Mouse (Mus musculus) T-cell, adult 2 months (primary cell): ENCODE data around the gene Ldb1.

ENCODE experiments used
- DNase-seq: peaks from one replicate; pipeline ENCODE4 v3.0.0; 2022; ENCODE audit warnings: low spot score

The Ldb1 gene

DNA sequence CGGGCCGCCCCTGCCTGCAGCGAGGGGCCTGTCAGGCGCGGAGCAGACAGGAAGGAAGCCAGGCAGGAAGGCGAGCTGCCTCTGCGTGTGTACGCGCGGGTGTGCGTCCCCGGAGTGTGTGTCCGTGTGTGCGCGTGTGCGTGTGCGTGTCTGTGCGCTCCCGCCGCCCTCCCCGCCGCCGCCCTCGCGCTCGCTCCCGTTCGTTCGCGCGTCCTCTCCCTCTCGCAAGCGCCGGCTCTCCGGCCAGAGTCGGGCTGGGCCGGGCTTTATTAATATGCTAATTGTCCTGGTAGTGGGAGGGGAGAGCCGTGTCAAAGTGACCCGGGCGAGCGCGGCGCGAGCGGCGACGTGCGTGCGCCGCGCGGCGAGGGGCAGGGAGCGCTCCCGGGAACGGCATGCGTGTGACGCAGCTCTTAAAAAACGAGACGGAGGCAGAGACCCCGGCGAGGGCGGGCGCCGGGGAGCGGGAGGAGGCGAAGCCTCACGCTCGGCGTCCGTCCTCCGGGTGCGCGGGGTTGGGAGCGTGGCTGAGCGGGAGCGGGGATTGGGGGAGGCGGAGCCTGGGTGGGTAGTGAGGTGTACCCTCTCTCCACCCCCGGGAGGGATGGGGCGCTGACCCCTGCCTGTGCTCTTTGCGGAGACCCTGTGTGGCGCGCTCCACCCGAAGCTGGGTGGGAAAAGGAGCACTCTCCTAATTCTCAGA, at the start of gene Ldb1:
Gene Ldb1 (minus strand): TSS at position 222 of the 703 bp plus-strand sequence.
- peak; percentile 84 for DNase-seq

DNA sequence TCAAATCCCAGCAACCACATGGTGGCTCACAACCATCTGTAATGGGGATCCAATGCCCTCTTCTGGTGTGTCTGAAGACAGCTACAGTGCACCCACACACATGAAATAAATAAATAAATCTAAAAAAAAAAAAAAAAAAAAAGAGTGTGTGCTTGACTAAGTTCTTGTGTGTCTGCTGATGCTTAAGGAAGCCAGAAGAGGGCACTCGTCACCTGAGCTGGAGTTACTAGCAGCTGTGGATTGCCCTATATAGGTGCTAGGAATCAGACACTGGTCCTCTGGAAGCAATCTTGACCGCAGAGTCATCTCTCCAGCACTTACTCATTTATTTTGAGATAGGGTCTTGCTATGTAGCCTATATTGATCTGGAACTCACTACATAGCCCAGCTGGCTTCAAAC, 49.1 kb upstream of the Ldb1 start:
- DNase-seq, result no peak

DNA sequence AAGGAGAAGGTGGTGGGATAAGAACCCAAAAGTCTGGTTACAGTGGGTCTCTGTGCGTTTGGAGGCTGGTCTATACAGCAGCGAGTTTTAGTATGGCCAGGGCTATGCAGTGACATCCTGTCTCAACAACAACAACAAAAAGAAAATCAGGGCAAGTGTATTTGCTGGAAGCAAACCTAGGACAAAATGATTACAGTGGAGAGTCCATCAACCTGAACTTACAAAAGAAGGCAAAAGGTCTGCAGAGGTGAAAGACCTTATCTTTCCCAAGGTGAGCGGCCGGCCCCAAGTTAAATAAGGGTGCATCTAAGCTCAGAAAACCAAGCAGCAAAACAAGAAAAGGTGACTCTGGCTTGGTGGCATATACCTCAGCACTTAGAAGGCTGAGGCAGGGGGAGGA, 46.6 kb upstream of the Ldb1 start:
- no peak for DNase-seq

DNA sequence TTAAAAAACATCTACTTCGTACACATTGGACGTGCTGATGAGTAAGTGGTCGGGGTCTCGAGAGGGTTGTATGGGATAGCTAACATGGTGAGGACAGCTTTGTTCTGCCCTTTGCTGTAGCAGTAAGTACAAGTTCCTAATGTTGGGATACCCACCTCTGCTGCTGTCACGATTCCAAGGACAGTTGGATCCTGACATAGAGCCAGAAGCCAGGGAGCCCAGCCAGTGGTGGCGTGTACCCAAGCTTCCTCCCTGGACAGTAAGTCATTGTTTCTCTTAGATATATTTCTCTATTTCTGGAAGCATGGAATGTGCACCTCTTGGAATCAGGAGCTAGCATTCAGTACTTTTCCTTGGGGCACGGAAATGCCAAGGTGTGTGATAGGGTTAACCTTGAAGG, 42.9 kb upstream of the Ldb1 start:
- DNase-seq, result no peak

DNA sequence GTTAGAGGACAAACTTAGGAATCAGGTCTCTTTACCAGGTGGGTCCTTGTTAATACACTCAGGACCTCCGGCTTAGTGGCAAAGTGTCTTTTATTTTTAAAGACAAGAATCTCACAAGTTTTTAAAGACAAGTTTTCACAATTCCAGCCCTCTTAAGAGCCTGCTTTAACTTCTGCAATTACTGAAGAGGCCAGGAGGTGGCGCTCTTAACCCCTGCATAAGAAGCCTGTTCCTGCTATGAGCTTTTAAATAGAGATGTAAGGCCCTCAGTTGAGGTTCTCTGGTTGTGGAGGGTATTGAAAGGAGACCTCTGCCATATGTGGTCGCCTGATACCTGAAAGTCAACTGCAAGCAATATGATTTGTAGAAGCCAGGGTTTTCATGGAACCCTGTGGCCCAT, 41.3 kb upstream of the Ldb1 start:
- DNase-seq, result peak; percentile 54

DNA sequence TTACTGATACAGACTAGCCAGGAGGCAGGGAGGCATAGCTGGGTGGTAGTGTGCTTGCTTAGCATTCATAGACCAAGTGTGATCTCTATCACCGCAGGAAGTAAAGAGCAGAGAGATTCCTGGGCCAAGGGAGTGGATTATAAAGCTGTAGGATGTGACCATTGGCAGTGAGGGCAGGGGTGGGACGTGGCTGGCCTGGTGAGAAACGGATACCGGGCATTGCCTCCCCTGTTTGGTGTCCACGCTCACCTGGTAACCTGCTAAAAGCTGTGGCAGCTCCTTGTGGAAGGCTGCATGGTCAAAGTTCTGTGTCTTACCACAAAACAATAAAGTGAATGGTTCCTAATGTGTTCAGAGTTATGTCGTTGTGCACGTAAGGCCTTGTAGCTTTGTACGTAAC, 40.2 kb upstream of the Ldb1 start:
- no peak for DNase-seq

DNA sequence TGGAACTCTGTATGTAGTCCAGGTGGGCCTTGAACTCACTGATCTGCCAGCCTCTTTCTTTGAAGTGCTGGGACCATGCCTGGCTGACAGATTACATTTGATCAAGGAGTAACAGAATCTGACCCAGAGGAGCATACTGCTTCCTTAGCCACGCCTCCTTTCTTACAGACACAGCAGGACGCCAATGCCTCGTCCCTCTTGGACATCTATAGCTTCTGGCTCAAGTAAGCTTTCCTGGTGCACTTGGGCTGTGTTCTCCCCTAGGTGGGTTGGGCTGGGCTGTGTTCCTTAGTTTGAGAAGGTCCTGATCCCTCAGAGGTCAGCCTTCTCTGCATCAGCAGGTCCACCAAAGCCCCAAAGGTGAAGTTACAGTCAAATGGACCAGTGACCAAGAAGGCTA, 33.5 kb upstream of the Ldb1 start:
- no peak for DNase-seq

DNA sequence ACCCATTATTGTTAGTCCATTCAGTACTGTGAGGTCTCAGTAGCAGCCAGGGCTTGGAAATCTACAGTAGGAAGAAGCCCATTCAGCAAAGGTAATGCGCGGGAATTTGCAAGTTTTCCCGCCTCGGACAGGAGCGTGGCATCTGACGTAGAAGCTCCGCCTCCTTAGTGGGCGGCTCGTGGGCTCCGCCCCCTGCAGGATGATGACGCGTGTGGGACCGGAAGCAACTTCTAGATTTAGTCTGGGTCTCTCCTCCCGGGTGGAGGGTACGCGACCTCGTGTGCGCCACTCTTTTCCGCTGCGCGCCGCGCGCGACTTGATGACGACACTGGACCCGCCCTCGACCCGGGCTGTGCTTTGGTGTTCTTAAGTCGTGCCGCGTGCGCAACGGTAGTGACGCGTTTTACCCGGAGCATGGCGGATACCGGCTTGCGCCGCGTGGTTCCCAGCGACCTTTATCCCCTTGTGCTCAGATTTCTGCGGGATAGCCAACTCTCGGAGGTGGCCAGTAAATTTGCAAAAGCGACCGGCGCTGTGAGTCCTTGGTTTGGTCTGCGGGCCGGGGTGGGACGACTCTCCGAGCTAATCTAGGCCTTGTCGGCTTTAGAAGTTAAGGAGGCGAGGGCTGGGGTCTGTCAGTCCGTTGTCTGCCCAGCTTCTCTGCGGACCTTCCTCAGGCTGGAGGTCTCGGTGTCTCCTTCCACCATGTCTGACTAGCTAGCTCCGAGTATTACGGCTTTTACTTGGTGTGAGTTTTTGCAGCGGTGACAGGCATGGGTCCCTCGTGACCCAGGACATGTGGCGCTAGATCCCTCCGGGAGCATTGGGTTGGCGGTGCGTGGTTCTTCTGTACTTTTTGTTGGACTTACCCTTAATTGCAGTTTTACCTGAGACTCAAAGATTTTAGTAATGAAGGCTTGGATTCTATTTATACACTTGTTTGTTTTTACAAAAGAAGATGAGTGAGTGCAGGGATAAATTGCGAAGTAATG, 30.9 kb upstream of the Ldb1 start, which contains the start of gene Nolc1:
Gene Nolc1 (plus strand): TSS at position 248 of the 992 bp plus-strand sequence.
- peak; percentile 100 for DNase-seq

DNA sequence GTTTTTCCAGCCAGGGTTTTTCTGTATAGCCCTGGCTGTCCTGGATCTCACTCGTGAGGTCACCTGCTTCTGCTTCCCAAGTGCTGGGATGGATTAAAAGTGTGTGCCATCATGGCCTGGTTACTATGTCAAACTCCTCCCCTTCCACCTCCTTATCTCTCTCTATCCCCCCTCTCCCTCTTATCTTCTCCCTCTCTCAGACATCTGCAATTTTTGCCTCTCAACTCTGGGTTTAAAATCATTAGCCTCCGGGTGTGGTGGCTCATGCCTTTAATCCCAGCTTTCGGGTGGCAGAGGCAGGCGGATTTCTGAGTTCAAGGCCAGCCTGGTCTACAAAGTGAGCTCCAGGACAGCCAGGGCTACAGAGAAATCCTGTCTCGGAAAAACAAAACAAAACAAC, 29.3 kb upstream of the Ldb1 start:
- no peak for DNase-seq

DNA sequence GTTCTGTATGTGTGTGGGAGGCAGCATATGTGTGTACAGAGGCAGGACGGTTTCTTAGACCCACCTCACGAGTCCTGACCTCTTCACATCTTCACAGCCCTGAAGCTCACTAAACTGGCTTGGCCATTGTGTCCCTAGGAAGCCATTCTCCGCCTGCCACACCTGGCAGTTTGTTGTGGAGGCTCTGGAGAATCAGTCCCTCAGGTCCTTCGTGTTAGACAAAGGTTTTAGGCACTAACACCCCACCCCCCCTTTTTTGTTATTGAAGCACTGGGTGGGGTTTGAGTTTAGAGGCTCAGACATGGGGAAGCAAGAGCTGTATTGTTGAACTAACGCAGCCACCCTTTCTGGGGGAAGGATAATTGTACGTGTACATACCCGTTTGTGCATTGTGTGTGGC, 28.3 kb upstream of the Ldb1 start:
- no peak for DNase-seq

DNA sequence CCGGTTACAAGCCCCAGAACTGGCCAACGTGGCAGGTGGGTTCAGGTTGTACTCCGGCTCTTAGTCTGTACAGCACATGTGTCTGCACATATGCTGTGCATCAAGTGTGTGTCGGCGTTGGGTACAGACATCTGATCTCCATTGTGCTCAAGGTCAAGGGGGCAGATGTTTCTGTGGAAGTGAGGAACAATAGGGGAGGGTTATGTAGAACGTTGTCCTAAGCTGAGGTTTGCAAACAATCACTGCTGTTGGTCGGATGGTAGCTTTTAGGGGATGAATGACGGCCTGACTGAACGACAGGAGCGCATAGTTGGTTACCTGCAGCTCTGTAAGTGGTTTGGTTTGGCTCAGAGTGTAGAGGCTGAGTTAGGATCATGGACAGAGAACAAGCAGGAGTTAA, 23.0 kb upstream of the Ldb1 start:
- DNase-seq, result no peak

DNA sequence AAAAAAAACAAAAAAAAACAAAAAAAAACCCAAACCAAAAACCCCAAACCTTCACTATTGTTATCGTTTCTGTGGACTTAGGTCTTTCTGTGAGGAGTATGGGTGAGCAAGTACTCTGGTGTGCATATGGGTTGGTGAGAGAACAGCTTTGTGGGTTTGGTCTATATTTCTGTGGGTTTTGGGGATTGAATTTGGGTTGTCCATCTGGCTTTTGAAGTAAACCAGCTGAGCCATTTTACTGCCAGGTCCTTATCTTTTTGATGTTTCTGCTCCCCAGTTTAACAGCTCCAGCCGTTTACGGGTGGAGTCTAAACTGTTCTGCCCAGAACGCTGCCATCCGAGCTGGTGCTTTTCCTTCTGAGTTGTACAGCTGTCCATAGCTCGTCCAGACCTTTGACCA, 15.8 kb upstream of the Ldb1 start:
- no peak for DNase-seq

DNA sequence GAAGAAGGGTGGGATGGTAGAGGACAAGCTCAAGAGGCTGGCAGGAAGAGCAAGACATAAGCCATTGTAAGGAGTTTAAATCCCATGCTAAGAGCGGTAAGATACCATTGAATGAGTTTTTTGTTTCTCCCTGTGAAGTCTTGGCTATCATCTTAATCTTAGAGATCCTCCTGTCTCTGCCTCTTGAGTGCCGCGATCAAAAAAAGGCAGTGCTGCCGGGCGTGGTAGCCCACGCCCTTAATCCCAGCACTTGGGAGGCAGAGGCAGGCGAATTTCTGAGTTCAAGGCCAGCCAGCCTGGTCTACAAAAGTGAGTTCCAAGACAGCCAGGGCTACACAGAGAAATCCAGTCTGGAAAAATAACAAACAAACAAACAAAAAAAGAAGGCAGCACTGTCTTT, 13.5 kb upstream of the Ldb1 start:
- no peak for DNase-seq

DNA sequence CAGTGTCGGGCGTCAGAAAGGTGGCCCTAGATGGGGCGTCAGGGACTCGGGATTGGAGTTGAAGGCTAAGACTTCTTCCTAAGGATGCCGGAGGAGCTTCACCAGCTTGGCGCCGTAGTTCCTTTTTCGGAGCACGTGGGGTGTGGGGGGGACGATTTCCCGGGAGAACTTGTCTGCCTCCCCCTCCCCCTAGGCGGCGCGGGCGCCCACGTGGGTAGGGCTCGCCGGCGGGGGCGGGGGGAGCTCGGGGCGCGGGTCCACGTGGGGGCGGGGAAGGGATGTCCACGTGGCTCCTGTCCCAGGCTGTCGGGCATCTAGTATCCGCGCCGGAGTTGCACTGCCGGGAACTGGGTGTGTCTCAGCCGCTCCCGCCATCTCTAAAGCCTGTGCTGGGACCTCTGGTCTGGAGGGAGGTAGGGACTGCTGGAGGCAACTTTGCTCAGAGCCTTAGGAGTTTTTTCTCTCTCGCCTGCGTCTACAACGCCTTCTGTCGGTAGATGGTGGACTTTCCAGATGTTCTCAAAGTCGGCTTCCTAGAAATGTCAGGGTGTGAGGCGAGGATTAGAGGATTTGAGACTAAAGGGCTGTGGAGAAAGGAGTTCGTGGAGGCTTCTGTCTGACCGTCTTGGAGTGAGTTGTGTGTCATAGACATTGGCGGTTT, 12.1 kb upstream of the Ldb1 start:
- DNase-seq, result peak; percentile 36

DNA sequence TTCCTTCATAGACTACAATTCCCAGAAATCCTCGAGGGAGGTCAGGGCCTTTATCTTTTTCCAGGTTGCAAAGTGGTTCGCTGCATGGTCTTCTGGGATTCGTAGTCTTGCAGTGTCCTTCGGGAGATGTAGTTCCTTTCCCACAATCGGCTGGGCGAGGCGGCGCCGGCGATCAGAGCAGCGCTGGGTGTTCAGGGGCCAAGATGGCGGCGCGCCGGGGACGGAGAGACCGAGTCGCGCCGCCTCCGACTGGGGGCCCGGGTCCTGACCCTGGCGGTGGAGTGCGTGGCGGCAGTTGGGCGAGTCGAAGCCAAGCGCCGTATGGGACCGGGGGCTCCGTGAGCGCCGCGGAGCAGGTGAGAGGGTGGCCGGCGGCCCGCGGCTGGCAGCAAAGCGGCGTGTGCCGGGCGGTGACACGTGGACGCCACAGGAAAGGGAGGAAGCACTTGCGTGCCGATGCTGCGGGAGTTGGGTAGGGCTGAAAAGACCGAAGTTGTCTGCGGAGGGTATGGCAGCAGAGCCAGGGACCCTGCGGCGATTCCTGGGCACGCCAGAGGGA, 11.5 kb upstream of the Ldb1 start:
- DNase-seq, result peak; percentile 95

DNA sequence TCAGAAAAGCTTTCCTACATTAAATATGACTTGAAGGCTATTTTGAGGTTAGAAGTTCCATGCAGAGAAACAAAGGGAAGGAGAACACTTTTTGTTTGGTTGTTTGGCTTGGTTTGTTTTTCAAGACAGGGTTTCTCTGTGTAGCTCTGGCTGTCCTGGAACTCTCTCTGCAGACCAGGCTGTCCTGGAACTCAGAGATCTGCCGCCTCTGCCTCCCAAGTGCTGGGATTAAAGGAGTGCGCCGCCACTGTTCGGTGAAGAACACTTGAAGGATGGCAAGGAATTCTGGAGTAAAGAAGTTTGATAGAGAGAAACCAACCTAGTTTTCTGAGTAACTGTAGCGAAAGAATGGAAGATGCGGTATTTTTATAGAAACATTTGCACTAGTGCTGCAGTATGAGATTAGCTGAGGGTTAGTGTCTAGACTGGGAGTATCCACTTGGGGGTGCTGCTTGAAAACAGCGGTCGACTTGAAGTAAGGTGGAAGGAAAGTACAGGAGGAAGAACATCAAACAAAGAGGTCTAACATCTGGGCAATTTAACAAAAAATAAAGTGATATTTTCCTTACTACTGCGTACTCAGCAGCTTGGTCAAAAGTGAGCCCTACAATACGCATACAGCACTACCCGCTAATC, 10.9 kb upstream of the Ldb1 start:
- DNase-seq, result no peak

DNA sequence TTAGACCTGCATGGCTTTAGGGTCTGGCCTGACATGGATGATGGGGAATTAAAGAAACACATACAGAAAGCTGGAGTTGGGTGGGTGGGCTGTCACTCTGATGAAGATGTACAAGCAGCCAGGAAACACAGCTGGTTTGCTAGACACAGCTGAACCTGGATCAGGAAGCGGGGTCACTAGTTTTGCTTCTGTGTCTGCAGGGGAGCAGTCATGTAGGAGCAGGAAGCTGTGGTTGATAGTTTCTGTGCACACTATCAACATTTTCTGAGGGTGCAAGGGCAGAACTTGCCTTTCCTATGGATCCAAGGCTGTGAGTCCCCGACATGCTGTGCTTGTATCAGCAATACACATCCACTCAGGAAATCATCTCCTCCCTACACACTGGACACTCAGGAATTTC, 5.4 kb upstream of the Ldb1 start:
- DNase-seq, result peak; percentile 56

DNA sequence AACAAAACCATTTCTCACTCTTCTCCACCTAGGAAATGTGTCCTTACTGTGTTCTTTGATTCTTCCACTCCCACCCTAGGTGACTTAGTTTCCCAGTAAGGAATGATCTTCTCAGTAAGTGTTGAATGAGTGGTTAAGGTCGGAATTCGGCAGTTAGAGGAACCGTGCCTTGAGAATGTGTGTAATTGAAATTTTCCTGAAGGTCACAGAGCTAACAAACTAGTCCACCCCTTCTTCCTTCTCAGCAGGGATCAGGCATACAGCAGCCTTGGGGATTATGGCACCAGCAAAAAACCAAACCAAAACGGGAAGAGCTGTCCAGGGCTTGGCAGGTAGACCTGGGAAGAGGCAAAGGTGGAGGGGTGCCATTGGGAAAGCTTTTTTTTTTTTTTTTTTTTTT, 4.1 kb upstream of the Ldb1 start:
- DNase-seq, result no peak

DNA sequence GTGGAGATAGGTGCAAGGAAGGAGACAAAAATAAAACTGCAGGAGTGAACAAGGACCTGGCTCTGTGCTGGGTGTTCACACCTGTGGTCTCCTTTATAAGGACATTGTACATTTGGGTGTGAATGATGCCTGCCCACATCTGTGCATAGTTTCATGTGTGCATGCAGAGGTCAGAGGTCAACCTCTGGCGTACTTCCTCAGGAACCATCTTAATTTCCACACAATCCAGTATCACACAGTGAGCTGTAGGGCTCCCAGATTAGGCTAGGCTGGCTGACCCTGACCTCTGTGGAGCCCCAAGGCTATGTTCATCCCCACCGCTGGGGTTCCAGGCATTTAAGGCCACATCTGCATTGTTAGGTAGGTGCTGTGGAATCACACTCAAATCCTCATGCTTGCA, 2.4 kb upstream of the Ldb1 start:
- no peak for DNase-seq

DNA sequence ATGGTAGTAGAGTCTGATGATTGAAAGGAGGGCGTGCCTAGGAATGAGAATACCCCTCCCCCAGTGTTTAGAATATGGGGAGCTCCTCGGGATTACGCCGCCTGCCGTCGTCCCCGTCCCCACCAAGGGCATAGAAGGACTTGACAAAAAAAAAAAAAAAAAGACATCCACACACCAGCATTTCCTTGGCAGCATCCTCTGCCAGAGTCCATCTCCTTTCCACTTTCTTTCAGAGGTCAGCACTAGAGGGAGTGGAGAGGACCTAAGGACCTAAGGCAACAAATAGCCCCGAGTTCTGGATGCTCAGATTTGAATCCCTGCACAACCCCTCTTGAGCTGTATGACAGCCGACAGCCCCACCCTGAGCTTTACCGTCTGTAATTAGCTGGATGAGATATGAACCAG, 1.6 kb upstream of the Ldb1 start:
- DNase-seq, result no peak

DNA sequence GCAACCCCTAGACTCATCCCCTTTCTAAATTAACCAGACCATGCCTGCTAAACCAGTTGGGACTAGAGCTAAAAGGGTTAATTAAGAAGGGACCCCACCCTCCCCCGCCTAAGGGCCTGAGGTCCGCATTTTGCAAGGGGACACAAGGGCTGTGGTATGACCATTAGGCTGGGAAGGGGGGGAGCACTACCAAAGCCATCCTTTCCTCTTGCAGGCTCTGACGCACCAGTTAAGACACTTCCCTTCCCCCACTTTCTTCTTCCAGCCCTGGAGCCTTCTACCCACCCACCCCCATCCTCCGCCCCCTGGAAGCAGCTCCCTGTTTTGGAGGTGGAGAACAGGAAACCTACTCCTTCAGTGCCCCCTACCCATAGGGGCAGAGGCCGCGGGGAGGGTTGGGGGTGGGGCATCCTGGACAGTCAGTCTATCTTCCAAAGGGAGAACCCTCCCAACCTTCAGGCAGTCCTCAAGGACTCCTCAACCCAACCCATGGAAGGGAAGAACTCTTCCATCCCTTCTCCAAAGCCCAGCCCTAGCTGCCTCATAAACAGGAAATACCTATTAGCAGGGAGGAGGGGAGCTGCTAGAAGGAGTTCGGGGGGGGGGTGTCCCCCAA, 790 bp upstream of the Ldb1 start:
- DNase-seq, result peak; percentile 26
